Mouse (Mus musculus) heart, embryonic 16.5 days (tissue): ENCODE measurements around the gene Pah. TPM values are rescaled to one million over a fixed set of nuclear protein-coding genes. Genes with fewer than 3 reads are reported as not detected.

Experiments
- ATAC-seq: fragments of 200-750 bp; cut with Nextera tagmentation; replicated peaks from 2 replicates; pipeline ENCODE4 v1.8.0; 2017; ENCODE audit warnings: moderate number of reproducible peaks; ENCODE audit not compliant: insufficient read depth, low FRiP score; ENCODE audit errors: extremely low read depth
- H3K27ac ChIP-seq: fragments of 300-500 bp; sonication (generic); 2 replicates; pipeline ENCODE4 v1.5.1; 2014; ENCODE audit warnings: mild to moderate bottlenecking, low read length, control low read depth, moderate library complexity
- H3K27me3 ChIP-seq: fragments of 300-500 bp; sonication (generic); 2 replicates; pipeline ENCODE4 v1.6.1; 2014; ENCODE audit warnings: low read length, mixed read lengths; ENCODE audit not compliant: control insufficient read depth, insufficient read depth
- H3K36me3 ChIP-seq: fragments of 300-500 bp; sonication (generic); 2 replicates; pipeline ENCODE4 v1.6.1; 2014; ENCODE audit not compliant: control insufficient read depth, insufficient read depth
- H3K4me1 ChIP-seq: fragments of 300-500 bp; sonication (generic); 2 replicates; pipeline ENCODE4 v1.6.1; 2014; ENCODE audit warnings: low read length, mixed read lengths; ENCODE audit not compliant: control insufficient read depth, insufficient read depth
- H3K4me2 ChIP-seq: fragments of 300-500 bp; sonication (generic); 2 replicates; pipeline ENCODE4 v1.6.1; 2014; ENCODE audit warnings: low read depth, mild to moderate bottlenecking, control low read depth, low read length
- H3K4me3 ChIP-seq: fragments of 300-500 bp; sonication (generic); 2 replicates; pipeline ENCODE4 v1.5.1; 2014; ENCODE audit warnings: mild to moderate bottlenecking, control low read depth, low read length
- H3K9ac ChIP-seq: fragments of 300-500 bp; sonication (generic); 2 replicates; pipeline ENCODE4 v1.6.1; 2014; ENCODE audit warnings: low read length, control low read depth
- H3K9me3 ChIP-seq: fragments of 300-500 bp; sonication (generic); replicated peaks from 2 replicates; pipeline ENCODE4 v1.6.1; 2016; ENCODE audit warnings: low read length; ENCODE audit not compliant: control insufficient read depth
- WGBS: fragments of 180-500 bp; shearing (Covaris S2); extraction: QIAGEN DNeasy Blood & Tissue Kit; methylation state at CpG from one replicate; pipeline ENCODE4 v1.1.7; 2014; 5-methylcytosine and 5-hydroxymethylcytosine counted together
- polyA plus RNA-seq: library from polyadenylated mRNA; unstranded; fragments of >200 nt; fragmentation: Nextera tagmentation; extraction: Ambion mirVana; gene quantifications from 2 replicates; pipeline ENCODE4 v1.2.1, GENCODE M21; 2015

The Pah gene
- polyA plus RNA-seq, 1 experiment from 2014 or later: 0.32 TPM

DNA sequence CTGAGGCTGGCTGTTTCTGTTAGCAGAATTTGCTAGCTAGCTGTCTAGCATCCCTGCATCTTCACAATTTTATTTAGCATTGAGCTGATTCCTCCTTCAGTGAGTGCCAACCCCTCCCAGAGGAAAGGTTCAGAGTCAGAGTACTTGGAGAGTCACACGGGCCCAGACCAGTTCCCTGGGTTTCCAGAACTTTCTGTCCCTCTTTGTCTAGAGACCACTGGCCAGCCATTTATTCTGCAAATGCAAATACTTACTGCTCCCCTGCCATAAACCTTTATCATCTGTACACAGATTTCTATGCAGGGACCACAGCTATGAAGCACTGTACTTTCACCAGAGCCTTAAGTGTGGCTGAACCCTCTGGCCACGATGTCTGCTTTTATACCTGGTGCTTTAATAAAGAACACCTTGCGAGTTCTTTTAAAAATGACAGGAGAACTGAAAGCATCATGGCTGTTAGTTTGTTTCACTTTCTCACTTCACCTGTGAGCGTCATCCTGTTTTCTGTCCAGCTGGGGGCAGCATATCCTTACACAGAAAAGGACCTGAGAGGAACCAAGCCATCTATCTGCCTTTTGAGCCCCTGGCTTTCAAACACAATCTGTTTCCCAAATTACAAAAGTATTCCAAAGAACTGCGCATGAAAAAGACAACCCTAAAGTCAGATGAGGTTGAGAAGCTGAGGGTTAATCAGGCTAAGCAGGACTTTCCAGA, 74.9 kb downstream of the Pah start:
- Histone ChIP-seq H3K4me2 (no peak overlapping the region), H3K27ac (no peak overlapping the region), H3K9me3 (no peaks in the 10 kb centered on the region), H3K9ac (no peak overlapping the region), H3K27me3 (no peaks in the 10 kb centered on the region), H3K36me3 (no peaks in the 10 kb centered on the region), H3K4me1 (no peaks in the 10 kb centered on the region), H3K4me3 (no peak overlapping the region)
- ATAC-seq: no peak
- WGBS: 27% methylated on average over 5 of the region's 5 CpGs

DNA sequence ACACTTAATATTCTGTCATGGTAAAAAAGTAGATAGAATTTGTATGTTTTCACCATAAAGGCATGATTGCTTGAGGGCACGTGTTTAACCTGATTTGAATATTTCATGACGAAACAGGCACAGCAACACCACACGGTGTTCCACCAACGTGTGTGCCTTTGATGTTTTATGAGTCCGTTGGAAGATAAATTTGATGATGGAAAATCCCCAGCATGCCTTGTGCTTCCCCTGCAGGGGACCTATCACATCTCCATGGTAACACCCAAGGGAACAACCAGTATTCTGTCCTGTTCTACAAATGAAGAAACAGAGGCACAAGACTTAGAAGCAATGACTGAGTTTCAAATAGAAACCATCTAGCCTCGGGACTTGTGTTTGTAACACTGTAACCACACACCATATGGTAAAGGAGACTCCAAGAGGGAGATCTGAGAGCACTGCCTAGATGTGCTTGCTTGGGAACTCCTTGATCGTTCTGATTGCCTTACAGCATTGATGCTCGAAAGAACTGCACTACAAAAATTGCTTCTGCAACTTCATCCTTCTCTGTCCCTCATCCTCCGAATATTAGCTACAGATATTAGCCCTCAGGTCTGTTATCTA, 75.6 kb downstream of the Pah start:
- H3K36me3 ChIP-seq: no peaks in the 10 kb centered on the region
- H3K9me3 ChIP-seq: no peaks in the 10 kb centered on the region
- no peaks in the 10 kb centered on the region for H3K4me1 ChIP-seq
- H3K27ac ChIP-seq: no peak overlapping the region
- H3K4me2 ChIP-seq: no peak overlapping the region
- H3K4me3 ChIP-seq: no peak overlapping the region
- WGBS: 59% methylated on average over 9 of the region's 9 CpGs
- no peak for ATAC-seq
- no peak overlapping the region for H3K9ac ChIP-seq
- H3K27me3 ChIP-seq: no peaks in the 10 kb centered on the region

DNA sequence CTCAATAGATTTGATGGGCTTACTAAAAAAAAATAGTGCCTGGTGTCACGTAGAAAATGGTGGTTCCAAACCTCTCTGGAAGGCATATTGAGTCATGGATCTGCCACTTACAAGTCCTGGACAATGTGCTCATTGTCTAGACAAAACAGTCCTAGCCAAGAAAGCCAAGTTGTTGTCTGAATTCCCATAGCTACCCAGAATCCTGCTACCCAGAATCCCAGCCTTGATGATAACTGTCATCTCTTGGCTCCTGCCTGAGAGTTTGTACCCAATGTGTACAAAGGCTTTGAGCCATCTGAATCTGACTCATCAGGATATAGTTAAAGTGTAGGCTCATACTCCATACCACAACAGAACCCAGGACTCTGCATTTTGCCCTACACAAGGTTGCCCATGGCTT, 80.6 kb downstream of the Pah start:
- no peaks in the 10 kb centered on the region for H3K9me3 ChIP-seq
- no peak overlapping the region for H3K9ac ChIP-seq
- no peak overlapping the region for H3K4me3 ChIP-seq
- no peak overlapping the region for H3K27ac ChIP-seq
- no peak overlapping the region for H3K4me2 ChIP-seq
- no peaks in the 10 kb centered on the region for H3K27me3 ChIP-seq
- H3K36me3 ChIP-seq: no peaks in the 10 kb centered on the region
- no peak for ATAC-seq
- H3K4me1 ChIP-seq: no peaks in the 10 kb centered on the region
- 53% methylated on average over 1 of the region's 1 CpGs for WGBS

DNA sequence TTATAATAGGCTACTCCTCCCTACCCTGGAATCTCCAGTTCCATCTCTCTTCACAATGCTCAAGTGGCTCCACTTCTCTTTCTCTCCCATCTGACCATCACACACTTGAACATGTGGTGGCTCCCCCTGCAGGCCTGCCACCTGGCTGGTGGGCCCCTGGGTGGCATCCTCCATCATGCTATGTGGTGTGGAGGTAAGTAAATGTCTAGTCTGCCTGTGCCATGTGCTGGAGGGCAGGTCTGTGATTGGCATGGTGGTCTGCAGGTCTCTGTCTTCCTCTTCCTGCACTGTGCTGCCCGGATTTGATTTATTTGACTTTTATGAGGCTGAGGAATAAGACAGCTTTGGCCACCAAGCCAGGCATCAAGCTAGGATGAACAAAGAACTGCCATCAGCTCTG, 103.6 kb downstream of the Pah start:
- no peak for ATAC-seq
- 69% methylated on average over 1 of the region's 1 CpGs for WGBS
- Histone ChIP-seq H3K9me3 (no peaks in the 10 kb centered on the region), H3K9ac (no peak overlapping the region), H3K4me3 (no peak overlapping the region), H3K27ac (no peak overlapping the region), H3K27me3 (no peaks in the 10 kb centered on the region), H3K36me3 (no peaks in the 10 kb centered on the region), H3K4me2 (no peak overlapping the region), H3K4me1 (no peaks in the 10 kb centered on the region)

Other genes with a start within 250 kb of the Pah start
- 0.32 and 0.93 TPM in 2 replicates for gene Ascl1, start 28.1 kb upstream of the Pah start, polyA plus RNA-seq